Mouse (Mus musculus) mesoderm, embryonic 11.5 days (tissue): ENCODE measurements at regions not wholly inside any gene's neighbourhood (a gene's known extent, or its start where the extent isn't known, plus 50 kb on each side); places are given as distances from the start of the nearest gene placed in this dataset.

Source experiments
- DNase-seq: peaks from one replicate; pipeline ENCODE4 v3.0.0-alpha.2; 2012; ENCODE audit warnings: low read depth, low spot score

DNA sequence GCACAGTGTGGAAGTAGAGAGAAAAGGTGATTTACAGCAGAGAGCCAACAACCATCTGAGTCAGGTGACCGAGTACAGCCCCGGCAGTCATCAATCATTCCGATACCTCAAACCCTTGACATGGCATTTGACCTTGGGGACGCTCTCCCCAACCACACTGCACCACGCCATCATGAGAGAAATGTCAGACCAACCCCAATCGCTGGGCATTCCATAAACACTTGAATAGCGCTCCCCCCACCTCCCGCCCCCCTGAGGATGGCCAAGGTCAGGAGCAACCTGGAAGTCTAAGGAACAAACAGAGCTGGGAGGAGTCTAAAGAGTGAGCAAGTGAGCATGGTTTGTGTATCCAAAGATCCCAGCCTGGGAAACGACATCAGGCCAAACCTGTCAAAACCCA is 198.2 kb upstream of the Srrm4 start:
- no peak for DNase-seq

DNA sequence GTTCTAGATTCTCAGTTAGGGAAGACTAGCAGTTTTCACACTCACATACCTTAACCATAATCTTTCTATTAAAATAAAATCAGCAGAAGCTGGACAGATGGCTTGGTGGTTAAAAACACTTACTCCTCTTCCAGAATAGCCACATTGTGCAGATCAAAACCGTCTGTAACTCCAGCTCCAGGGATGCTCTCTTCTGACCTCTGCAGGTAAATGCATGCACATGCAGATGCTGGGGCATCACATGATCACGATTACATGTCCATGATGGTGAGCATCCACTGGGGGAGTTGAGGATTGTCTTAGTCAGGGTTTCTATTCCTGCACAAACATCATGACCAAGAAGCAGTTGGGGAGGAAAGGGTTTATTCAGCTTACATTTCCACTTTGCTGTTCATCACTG is 184.8 kb upstream of the Srrm4 start:
- DNase-seq: no peak

DNA sequence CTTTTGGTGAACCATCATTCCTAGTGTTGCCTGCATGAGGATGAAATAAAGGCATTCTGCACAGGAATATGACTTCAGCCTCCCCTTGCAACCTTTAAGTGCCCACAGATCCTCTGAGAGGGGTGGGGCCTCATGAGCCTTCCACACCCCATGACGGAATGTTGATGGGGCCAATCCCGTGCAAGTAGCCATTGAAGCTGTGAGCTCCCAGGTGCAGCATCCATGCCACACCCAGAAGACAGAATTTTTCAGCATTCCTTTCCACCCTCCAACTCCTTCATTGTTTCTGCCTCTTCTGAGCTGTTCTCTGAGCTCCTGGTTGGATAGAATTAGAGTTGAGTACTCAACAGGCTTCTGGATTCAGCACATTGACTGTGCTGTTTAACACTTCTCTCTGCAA is 174.6 kb upstream of the Srrm4 start:
- no peak for DNase-seq

DNA sequence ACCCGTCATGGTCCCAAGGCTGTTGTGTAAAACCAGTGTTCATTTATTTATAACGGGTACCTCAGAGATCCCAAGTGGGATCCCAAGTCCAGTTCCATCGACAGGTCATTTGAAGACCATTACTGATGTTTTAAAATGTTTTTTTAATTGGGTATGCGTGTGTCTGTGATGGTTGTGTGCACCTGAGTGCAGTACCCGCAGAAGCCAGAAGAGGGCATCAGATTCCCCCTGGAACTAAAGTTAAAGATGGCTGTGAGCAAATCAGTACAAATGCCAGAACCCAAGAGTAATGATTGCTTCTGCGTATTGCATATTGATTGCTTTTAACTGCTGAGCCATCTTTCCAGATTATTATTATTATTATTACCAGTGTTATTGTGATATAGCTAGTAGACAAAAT is 169.7 kb upstream of the Srrm4 start:
- DNase-seq: no peak

DNA sequence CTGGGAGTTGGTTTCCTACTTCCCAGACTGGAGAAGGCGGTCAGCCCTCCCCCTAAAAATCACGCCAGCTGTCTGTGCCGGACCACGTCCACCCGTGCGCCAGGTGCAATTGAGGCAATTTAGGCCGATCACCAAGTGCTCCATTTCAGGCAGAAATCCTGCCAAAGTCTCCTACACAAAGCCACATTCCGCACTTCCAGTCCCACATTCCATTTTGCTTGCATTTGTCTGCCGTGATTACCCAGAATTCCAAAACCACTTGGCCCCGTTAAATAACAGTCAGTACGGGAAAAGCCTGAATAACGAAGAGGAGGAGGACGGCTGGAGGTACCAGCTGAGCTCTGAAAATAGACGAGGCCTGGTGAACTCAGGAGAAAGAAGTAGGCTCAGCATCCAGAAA is 167.1 kb upstream of the Srrm4 start:
- no peak for DNase-seq

DNA sequence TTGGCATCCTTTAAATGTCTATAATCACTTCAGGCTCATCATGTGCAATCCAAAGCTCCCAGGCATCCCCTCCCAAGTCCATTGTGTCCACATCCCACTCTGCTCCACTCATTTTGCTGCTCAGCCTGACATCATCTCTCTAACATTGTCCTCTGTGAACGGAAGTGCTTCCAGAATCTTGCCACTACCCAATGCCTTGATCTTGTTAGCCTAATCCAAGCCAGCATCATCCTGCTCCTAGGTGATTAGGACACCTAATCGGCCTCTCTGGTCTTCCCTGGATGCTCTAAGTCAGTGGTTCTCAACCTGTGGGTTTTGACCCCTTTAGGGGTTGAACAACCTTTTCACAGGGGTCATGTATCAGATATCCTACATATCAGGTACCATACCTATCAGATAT is 161.3 kb upstream of the Srrm4 start:
- DNase-seq: no peak

DNA sequence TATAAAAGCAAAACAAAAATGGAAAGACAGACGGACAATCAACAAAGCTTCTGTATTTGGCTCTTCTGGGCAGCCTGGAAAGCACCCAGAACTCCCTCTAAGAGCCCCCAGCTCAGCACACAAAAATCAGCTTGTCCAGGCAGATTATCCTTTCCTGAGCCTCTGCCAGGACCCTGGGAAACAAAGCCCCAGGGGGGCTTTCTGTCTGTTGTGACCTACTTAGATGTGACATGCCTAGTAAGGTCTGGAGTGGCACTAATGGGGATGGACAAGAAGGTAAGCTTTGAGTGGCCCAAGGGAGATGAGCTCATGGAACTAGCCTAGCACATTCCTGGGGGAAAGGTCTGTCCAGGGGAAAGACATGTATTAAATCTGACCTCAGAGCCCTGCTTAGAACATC is 160.5 kb upstream of the Srrm4 start:
- DNase-seq: no peak

DNA sequence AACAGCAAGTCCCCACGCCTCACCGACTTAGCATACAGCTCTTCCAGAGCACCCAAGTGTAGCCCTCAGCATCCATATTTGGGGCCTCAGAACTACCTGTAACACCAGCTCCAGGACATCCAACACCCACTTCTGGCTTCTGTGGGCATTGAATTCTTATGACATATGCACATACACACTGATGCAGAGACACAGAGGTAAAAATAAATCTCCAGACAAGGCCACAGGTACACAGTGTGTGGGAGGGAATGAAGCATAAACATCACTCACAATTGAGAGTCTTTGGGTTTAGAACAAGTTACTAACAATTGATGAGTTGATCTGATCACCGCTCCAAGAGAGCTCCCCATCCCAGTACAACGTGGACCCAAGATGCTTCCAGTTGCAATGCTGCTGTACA is 154.2 kb upstream of the Srrm4 start:
- no peak for DNase-seq

DNA sequence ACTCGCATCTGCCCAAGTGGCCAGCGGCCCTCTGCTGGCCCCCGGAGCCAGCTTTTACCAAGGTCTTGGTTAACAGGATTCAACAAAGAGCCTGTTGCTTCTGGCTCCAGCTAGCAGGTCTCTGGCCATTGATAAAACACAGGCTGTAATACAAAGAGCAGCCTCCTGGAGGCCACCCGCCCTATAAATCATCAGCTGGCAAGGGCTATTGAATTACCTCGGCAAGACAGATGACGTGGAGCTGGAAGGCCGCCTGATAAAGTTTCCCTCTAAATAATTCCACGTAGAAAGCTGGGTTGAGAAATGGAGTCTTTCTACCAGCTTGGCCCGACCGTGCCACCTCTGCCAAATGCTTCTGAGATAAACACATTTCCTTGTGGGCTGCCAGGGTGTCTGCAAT is 152.8 kb upstream of the Srrm4 start:
- peak; percentile 79 for DNase-seq

DNA sequence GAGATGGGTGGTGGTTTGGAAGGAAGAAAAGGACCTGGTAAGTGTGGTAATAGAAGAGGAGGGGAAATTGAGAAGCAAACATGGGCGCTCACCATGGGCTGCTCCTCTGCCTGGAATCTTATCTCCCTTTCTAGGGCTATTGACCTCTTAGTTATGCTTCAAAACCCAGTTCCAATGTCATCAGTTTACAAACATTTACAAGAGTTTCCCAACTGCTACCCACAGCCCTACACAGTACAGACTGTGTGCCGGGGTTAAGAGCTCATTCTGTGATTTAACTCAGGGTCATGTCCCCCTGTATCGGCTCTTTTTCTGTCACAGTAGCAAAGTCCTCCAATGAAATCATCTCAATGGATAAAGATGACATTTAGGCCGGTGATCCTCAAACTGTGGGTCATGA is 144.0 kb upstream of the Srrm4 start:
- DNase-seq: no peak

DNA sequence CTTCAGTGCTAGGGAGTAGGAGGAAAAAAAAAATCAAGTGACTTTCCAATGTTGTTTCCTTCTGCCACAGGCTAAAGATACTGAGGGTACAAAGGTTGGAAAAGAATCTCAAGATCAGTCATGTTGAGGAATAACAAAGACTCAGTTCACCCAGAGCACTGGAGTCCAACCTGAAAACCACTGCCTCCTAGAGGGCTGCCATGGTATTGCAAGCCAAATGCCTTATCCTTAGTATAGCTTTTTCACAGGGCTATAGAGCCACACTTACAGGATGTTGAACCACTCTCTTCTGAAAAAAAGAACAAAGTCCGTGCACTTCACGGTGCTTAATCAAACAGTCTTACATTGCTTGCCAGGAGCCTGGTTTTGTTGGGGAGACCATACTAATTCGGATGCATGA is 139.9 kb upstream of the Srrm4 start:
- DNase-seq: no peak

DNA sequence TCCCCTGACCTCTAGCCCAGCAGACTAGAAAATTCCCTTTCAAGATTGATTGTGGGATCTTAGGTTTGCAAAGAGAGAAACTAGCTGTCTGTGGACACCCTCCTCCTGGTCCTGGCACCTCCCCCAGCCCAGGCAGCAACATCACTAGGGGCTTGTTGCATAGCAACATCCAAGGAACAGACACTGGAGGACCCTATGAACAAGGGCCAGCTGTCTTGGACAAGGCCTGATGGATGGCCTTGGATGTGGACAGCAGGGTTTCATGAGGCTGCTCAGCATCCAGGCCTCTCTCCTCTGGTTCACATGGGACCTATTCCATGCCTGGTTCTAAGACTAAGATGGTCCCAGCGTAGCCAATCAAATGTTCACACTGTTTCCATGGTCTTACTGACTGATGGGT is 127.6 kb upstream of the Srrm4 start:
- DNase-seq: peak; percentile 23

DNA sequence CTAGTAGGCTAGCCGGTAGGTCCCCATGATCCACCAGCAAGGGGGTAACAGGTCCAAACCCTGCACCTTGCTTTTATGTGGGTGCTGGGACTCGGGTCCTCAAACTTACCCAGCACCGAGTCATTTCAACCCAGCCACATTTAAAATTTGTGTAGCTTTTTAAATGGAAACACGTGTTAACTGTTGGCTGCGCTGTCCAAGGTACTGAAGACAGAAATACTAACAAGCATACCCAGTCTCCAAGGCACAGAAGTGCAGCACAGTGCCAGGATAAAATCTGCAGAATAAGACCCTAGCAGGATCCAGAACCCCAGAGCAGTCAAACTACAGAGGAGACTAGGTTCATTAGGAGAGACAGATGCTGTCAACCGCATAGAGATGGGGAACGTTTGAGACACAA is 122.6 kb upstream of the Srrm4 start:
- peak; percentile 79 for DNase-seq

DNA sequence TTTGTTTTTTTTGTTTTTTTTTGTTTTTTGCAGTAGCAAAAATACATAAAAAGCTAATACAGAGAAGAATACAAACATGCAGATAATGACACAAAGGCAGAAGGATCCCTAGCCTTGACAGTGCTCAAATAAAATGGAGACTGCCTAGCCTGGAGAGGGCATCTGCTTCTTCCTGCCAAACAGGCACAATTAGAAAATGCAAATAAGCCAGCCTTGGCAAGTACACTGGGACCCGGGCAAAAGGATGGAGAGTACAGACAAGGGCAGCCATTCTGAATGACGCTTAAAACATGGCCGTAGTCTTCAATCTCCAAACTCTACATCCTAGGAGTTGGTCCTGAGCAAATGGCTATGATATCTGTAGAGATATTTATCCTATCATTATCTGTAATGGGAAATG is 120.4 kb upstream of the Srrm4 start:
- no peak for DNase-seq

DNA sequence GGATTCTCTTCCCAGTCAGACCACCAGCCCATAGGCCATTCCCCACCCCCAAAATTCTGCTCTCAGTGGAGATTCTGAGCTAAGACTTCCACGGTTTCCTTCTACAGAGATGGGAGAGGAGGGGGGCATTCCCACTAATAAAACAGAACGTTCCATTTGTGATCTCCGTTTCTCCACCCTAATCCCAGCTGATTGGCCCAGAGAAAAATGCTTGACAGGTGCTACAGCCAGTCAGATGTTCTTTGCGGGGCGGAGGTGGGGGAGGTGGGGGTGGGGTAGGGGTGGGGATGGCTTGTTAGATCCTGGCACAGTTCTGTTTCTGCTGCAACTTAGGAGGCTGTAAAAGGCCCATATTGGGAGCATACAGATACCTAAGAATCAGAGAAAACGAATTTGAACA is 116.9 kb upstream of the Srrm4 start:
- DNase-seq: no peak

DNA sequence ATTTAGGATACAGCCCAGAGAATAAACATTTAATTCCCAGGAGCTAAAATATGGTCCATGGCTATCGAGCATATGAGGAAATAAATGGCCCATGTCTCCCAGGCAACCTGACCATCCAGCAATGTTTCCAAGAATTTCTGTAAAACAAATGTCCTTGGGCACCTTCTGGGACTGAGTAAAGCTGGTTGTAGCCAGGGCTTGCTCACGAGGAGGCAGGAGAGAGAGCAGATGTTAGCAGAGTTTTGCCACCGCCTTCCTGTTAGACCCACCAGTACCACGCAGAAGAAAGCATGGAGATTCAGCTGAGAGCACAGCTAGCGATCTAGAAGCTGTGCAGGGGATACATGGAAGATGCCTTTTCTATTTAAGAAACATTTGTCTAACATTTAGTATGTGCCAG is 70.8 kb upstream of the Srrm4 start:
- no peak for DNase-seq

DNA sequence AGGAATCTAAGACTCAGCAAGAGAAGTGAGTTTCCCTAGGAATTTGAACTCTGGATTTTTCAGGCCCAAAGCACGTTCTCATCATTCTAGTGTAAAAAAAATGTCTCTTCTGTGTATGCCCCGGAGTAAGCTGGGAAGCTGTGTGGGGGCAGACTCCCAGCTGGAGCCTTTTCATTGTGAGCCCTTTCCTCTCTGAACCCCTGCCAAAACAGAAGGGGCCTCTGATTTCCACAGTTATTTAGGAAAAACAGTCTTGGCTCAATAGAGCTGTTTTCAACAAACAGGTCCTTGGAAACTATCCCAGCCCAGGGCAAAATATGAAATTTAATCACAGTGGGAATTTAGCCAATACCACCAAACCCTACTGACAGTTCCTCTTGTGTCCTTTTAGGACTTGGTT is 70.2 kb upstream of the Srrm4 start:
- DNase-seq: no peak

DNA sequence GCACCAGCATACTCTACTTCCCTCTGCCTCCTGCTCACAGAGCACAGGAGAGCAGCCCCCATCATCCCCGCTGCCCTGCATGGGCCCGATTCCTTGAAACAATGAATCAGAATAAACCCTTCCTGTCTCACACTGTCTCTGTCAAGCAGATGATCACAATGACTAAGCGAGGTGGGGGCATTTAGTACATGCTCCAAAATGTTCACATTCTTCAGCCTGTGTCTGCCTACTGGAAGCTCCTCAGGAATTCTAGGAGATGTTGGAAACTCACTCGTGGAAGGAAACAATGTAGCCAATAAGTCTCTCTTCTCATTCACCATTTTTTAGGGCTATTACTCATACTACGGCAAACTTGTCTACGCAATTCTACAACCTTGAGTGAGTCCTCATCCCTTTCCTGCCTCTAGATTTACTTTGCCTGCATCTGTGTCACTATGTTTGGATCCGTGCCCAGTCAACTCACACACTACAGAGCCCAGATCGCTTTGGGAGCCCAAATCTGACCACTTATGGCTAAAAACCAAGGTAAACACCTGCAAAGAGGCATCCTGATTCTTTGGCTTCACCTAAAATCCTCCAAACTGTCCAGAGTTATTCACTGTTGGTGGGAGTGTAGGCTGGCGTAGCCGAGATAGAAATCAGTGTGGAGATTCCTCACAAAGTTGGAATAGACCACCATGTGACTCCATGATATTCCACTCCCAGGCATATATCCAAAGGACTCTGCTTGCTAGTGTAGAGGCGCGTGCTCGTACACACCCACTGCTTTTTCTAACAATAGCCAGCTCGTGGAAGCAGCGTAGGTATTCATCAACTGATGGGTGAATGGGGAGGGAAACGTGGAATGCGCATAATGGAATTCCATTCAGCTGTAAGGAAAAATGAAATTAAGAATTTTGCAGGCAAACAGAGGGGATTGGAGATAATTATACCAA is 63.1 kb upstream of the Srrm4 start:
- no peak for DNase-seq
